Mouse (Mus musculus) forebrain, embryonic 14.5 days (tissue): ENCODE measurements around the gene Zfp978. TPM values are rescaled to one million over a fixed set of nuclear protein-coding genes. Genes with fewer than 3 reads are reported as not detected.
A peak's percentile ranks its signal among the peaks of the same experiment; 100 is the strongest.
"Not testable (repeated sequence)": the region's sequence is repeated elsewhere in the genome, so short reads cannot be mapped to it uniquely, and the experiment has no call there.

ENCODE experiments used
- ATAC-seq: fragments of 200-750 bp; cut with Nextera tagmentation; 2 replicates; pipeline ENCODE4 v1.8.0; 2017; ENCODE audit warnings: mild to moderate bottlenecking, moderate library complexity
- DNase-seq: peaks from one replicate; pipeline ENCODE4 v3.0.0-alpha.2; 2015; ENCODE audit warnings: low spot score
- H3K27ac ChIP-seq: fragments of 300-500 bp; sonication (generic); 2 replicates; pipeline ENCODE4 v1.5.1; 2014; ENCODE audit warnings: low read depth, mild to moderate bottlenecking, control low read depth, low read length, moderate library complexity
- H3K27me3 ChIP-seq: fragments of 300-500 bp; sonication (generic); replicated peaks from 2 replicates; pipeline ENCODE4 v1.6.1; 2014; ENCODE audit warnings: low read length, control low read depth, mixed read lengths; ENCODE audit not compliant: control insufficient read depth, insufficient read depth
- H3K36me3 ChIP-seq: fragments of 300-500 bp; sonication (generic); 2 replicates; pipeline ENCODE4 v1.6.1; 2014; ENCODE audit warnings: low read length, control low read depth; ENCODE audit not compliant: control insufficient read depth, insufficient read depth
- H3K4me1 ChIP-seq: fragments of 300-500 bp; sonication (generic); 2 replicates; pipeline ENCODE4 v1.6.1; 2014; ENCODE audit warnings: antibody characterized with exemption, low read length, control low read depth; ENCODE audit not compliant: control insufficient read depth, insufficient read depth
- H3K4me2 ChIP-seq: fragments of 300-500 bp; sonication (generic); 2 replicates; pipeline ENCODE4 v1.6.1; 2014; ENCODE audit warnings: mild to moderate bottlenecking, control low read depth, low read length
- H3K4me3 ChIP-seq: fragments of 300-500 bp; sonication (generic); 2 replicates; pipeline ENCODE4 v1.5.1; 2014; ENCODE audit warnings: low read depth, low read length, control low read depth
- H3K9ac ChIP-seq: fragments of 300-500 bp; sonication (generic); 2 replicates; pipeline ENCODE4 v1.6.1; 2014; ENCODE audit warnings: mild to moderate bottlenecking, low read length, control low read depth, moderate library complexity
- H3K9me3 ChIP-seq: fragments of 300-500 bp; sonication (generic); replicated peaks from 2 replicates; pipeline ENCODE4 v1.6.1; 2016; ENCODE audit warnings: low read length, control low read depth, mixed read lengths; ENCODE audit not compliant: control insufficient read depth
- WGBS: fragments of 180-500 bp; shearing (Covaris S2); extraction: QIAGEN DNeasy Blood & Tissue Kit; methylation state at CpG from one replicate; pipeline ENCODE4 v1.1.7; 2014; 5-methylcytosine and 5-hydroxymethylcytosine counted together
- polyA plus RNA-seq: library from polyadenylated mRNA; unstranded; fragments of >200 nt; fragmentation: Nextera tagmentation; extraction: Ambion mirVana; gene quantifications from 2 replicates; pipeline ENCODE4 v1.2.1, GENCODE M21; 2014

Gene Zfp978
- polyA plus RNA-seq, 1 experiment from 2014 or later, result not detected

DNA sequence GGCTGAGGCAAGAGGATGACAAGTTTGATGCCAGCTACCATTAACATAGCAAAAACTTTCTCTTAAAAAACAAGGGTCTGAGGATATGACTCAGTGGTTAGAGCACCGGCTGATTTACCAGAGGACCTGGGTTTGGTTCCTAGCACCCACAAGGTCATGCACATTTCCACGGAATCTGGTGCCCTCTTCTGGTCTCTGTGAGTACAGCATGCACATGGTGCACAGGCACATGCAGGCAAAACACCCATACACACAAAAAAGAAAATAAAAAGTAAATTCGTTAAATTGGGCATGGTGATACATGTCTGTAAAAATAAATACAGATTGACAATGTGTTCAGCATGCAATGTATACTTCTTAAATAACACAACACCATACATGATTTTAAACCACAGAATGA lies 20.9 kb upstream of the Zfp978 start:
- not testable (repeated sequence) for DNase-seq, H3K36me3 ChIP-seq, H3K27ac ChIP-seq, H3K27me3 ChIP-seq, H3K4me1 ChIP-seq, H3K4me2 ChIP-seq, H3K9ac ChIP-seq, ATAC-seq, H3K4me3 ChIP-seq
- WGBS, result 67% methylated on average over 3 of the region's 3 CpGs
- H3K9me3 ChIP-seq, result peaks cover 58% of the 10 kb centered on the region

DNA sequence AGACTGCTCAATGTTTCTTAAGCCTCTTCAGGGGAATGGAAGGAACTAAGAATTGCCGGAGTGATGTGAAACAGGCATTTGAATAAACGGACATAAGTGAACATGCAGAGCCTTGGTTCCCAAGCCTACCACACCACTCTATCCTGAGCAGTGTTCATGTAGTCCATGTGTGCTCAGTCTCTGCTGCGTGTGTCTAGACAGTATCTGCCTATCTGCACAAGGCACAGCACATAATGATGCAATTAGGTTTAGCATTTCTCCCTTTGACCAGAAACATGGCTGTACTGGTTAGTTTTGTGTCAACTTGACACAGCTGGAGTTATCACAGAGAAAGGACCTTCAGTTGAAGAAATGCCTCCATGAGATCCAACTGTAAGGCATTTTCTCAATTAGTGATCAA lies 20.2 kb upstream of the Zfp978 start:
- not testable (repeated sequence) for ATAC-seq, H3K4me1 ChIP-seq, H3K4me3 ChIP-seq, DNase-seq, H3K27me3 ChIP-seq, H3K4me2 ChIP-seq, H3K27ac ChIP-seq, H3K9ac ChIP-seq, H3K36me3 ChIP-seq
- 84% methylated on average over 3 of the region's 3 CpGs for WGBS
- peaks cover 52% of the 10 kb centered on the region for H3K9me3 ChIP-seq

DNA sequence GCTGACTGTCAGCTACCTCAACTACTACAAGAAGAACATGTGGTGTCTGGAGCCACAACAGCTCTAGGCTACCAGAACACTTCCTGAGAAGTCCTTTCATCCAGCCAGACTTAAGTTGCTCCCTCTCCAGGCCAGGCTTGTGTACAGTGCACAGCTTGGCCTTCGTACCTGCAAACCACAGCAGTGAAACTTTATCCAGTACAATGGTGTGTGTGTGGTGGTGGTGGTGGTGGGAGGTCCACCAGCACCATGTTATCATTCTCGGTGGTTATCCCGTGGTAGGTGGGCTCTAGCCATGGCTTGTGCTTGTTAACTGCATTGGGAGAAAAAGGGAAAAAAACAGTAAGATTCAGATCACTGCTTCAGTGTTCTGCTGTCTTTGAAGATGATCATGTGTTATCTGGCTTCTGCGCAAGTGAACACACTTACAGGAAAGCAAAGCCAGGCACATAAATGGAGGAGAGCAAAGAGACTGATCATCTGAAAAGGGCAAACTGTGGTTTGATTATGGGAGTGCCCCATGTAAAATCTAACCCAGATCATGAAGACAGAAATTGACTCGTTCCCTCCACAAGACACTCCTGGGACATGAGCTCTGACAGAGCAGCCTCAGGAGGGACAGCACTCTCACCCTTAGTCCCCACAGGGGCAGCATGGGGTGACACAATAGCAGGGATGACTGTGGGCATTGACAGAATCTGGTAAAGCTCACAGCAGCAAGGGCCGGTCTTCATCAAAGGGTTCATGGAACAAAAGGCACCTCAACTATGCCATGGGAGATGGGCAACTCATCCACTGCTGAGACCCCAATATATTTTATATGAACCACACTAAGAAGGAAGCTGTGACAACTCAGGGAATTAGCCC lies 17.8 kb upstream of the Zfp978 start:
- not testable (repeated sequence) for H3K4me2 ChIP-seq, H3K27ac ChIP-seq, H3K4me1 ChIP-seq, H3K4me3 ChIP-seq, DNase-seq, H3K36me3 ChIP-seq, H3K27me3 ChIP-seq, H3K9ac ChIP-seq
- 0 out of 2 replicates have a peak, but pooled peaks have one; percentile 37 for ATAC-seq
- 79% methylated on average over 6 of the region's 6 CpGs for WGBS
- H3K9me3 ChIP-seq, result peaks cover 44% of the 10 kb centered on the region

DNA sequence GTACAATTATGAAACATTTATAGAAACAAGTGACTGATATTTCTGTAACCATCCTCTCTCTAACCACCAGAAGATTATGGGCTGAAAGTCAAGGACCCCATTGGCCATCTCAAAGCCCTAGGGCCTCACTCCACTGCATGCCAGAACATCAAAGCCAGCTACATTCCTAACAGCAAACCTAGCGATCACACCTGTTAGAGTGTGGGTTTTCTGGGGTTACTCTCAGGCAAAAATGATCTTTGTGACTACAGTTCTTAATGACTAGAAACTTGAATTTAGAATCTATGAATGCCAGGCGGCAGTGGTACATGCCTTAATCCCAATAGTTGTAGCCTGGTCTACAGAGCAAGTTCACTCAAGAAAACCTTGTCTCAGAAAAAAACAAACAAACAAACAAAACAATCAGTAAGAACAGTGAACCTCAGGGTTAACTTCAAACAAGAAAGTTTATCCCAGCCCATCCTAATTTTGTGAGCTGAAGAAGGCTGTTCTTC lies 16.0 kb upstream of the Zfp978 start:
- H3K9me3 ChIP-seq, result peaks cover 50% of the 10 kb centered on the region
- H3K4me2 ChIP-seq, DNase-seq, ATAC-seq, H3K27me3 ChIP-seq, H3K4me3 ChIP-seq, H3K27ac ChIP-seq, H3K4me1 ChIP-seq, H3K36me3 ChIP-seq, H3K9ac ChIP-seq: not testable (repeated sequence)
- WGBS, result 92% methylated on average over 2 of the region's 2 CpGs

DNA sequence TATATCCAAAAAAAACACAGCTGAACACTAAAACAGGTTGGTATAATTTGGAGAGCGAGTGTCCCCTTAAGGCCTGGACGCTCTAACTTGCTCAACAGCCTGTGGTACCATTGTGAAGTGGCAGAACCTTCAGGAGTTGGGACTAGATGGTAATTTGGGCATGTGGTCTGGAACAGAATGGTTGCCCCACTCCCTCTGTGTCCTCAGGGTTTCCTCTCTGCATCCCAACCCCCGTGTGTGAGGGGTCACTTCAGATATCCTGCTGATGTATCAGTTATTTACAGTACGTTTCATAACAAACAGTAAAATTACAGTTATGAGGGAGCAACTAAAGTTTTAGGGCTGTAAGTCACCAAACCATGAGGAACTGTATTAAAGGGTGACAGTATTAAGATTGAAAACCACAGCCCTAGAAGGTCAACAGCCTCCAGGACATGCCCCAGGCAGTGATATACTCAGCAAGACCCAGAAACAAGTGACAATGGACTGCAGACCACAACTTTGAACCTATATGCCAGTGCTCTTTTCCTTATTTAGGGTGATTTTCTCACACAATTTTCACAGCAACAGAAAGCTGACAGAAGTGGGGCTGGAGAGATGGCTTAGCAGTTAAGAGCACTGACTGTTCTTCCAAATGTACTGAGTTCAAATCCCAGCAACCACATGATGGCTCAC lies 14.6 kb upstream of the Zfp978 start:
- WGBS, result 66% methylated on average over 4 of the region's 4 CpGs
- H3K9me3 ChIP-seq, result peaks cover 56% of the 10 kb centered on the region
- ATAC-seq, result not testable (repeated sequence)

DNA sequence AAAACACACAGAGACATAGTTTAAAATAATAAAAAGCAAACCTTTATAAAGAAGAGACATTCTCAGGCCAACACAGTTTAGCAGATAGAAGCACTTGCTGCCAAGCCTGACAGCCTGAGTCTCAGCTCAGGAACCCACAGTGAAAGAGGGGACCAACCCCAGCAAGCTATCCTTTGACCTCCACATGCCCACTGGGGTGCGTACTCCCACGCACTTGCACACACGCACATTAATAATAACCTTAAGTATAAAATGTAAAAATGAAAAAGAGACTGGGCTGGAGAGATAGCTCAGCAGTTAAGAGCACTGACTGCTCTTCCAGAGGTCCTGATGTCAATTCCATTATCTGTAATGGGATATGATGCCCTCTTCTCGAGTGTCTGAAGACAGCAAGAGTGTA lies 13.8 kb upstream of the Zfp978 start:
- not testable (repeated sequence) for H3K4me1 ChIP-seq, H3K27me3 ChIP-seq, H3K36me3 ChIP-seq, H3K9ac ChIP-seq, ATAC-seq, H3K27ac ChIP-seq, DNase-seq, H3K4me3 ChIP-seq, H3K4me2 ChIP-seq
- H3K9me3 ChIP-seq, result peaks cover 56% of the 10 kb centered on the region
- WGBS, result 63% methylated on average over 4 of the region's 4 CpGs

More for the DNA sequence above, 14.6 kb upstream of the Zfp978 start:
- H3K36me3 ChIP-seq, H3K9ac ChIP-seq, H3K4me1 ChIP-seq, H3K4me2 ChIP-seq, DNase-seq, H3K27ac ChIP-seq, H3K27me3 ChIP-seq, H3K4me3 ChIP-seq: not testable (repeated sequence)

DNA sequence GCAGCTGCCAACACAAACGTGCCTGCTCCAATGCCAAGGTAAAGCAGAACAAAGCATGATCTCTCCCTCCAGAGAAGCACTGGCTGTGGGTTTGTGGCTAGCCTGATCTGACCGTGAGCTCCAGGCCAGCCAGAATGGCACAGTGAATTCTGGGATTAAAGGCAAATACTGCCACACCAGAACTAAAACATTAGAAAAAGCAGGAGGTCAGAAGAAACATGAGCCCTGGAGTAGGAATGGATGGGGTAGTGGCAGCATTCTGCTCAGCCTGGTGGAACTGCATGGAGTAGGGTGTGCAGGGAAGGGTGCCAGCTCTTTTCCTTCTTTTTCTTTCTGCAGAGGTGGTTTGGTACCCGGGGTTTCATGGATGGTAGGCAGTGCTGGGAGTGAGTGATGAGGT lies 13.2 kb upstream of the Zfp978 start:
- H3K9me3 ChIP-seq, result peaks cover 55% of the 10 kb centered on the region
- not testable (repeated sequence) for H3K4me3 ChIP-seq, H3K4me1 ChIP-seq, H3K36me3 ChIP-seq, H3K4me2 ChIP-seq, H3K27me3 ChIP-seq, DNase-seq, H3K9ac ChIP-seq, ATAC-seq, H3K27ac ChIP-seq
- WGBS, result 83% methylated on average over 1 of the region's 3 CpGs

DNA sequence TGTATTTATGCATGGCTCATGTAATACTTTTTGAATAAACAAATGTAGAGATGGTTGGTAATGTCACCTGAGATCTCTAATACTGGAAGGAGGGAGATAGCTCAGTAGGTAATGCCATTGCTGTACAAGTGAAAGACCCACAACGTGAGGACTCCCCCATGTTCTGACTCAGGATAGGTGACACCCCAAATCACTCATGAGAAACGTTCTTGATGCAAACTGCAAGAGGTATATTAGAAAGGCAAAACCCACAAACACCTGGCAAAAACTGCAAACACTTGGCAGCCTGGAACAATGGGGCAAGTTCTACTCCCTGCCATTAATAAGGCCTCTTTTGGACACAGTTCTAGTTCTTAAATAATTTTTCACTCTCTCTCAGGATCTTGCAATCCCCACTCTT lies 12.7 kb upstream of the Zfp978 start:
- not testable (repeated sequence) for ATAC-seq, H3K4me2 ChIP-seq, H3K4me1 ChIP-seq, H3K9ac ChIP-seq, DNase-seq, H3K27ac ChIP-seq, H3K27me3 ChIP-seq, H3K36me3 ChIP-seq, H3K4me3 ChIP-seq
- WGBS, result 84% methylated on average over 2 of the region's 2 CpGs
- H3K9me3 ChIP-seq, result peaks cover 50% of the 10 kb centered on the region
